Mouse (Mus musculus) liver, embryonic 12.5 days (tissue): ENCODE measurements around the gene Apoe. TPM values are rescaled to one million over a fixed set of nuclear protein-coding genes. Genes with fewer than 3 reads are reported as not detected.

Experiments
- ATAC-seq: fragments of 200-750 bp; cut with Nextera tagmentation; 2 replicates; pipeline ENCODE4 v1.8.0; 2017; ENCODE audit warnings: moderate number of reproducible peaks, mild to moderate bottlenecking, moderate library complexity
- H3K27ac ChIP-seq: fragments of 300-500 bp; sonication (generic); 2 replicates; pipeline ENCODE4 v1.5.1; 2016; ENCODE audit warnings: mild to moderate bottlenecking
- H3K27me3 ChIP-seq: fragments of 300-500 bp; sonication (generic); replicated peaks from 2 replicates; pipeline ENCODE4 v1.6.1; 2016; ENCODE audit warnings: mild to moderate bottlenecking, moderate library complexity
- H3K36me3 ChIP-seq: fragments of 300-500 bp; sonication (generic); 2 replicates; pipeline ENCODE4 v1.6.1; 2016; ENCODE audit warnings: mild to moderate bottlenecking, moderate library complexity
- H3K4me1 ChIP-seq: fragments of 300-500 bp; sonication (generic); 2 replicates; pipeline ENCODE4 v1.6.1; 2016
- H3K4me2 ChIP-seq: fragments of 300-500 bp; sonication (generic); 2 replicates; pipeline ENCODE4 v1.6.1; 2016; ENCODE audit warnings: mild to moderate bottlenecking, moderate library complexity
- H3K4me3 ChIP-seq: fragments of 300-500 bp; sonication (generic); 2 replicates; pipeline ENCODE4 v1.5.1; 2016; ENCODE audit warnings: mild to moderate bottlenecking, moderate library complexity
- H3K9ac ChIP-seq: fragments of 300-500 bp; sonication (generic); 2 replicates; pipeline ENCODE4 v1.6.1; 2016; ENCODE audit warnings: mild to moderate bottlenecking, moderate library complexity
- H3K9me3 ChIP-seq: fragments of 300-500 bp; sonication (generic); replicated peaks from 2 replicates; pipeline ENCODE4 v1.6.1; 2016; ENCODE audit warnings: mild to moderate bottlenecking, moderate library complexity
- WGBS: fragments of 180-500 bp; shearing (Covaris S2); methylation state at CpG from one replicate; pipeline ENCODE4 v1.1.7; 2016; ENCODE audit not compliant: insufficient replicate concordance; 5-methylcytosine and 5-hydroxymethylcytosine counted together
- polyA plus RNA-seq: library from polyadenylated mRNA; unstranded; fragments of >200 nt; fragmentation: Nextera tagmentation; extraction: Ambion mirVana; gene quantifications from 2 replicates; pipeline ENCODE4 v1.2.1, GENCODE M21; 2016

The Apoe gene
- 1,254 and 1,289 TPM in 2 replicates for polyA plus RNA-seq

DNA sequence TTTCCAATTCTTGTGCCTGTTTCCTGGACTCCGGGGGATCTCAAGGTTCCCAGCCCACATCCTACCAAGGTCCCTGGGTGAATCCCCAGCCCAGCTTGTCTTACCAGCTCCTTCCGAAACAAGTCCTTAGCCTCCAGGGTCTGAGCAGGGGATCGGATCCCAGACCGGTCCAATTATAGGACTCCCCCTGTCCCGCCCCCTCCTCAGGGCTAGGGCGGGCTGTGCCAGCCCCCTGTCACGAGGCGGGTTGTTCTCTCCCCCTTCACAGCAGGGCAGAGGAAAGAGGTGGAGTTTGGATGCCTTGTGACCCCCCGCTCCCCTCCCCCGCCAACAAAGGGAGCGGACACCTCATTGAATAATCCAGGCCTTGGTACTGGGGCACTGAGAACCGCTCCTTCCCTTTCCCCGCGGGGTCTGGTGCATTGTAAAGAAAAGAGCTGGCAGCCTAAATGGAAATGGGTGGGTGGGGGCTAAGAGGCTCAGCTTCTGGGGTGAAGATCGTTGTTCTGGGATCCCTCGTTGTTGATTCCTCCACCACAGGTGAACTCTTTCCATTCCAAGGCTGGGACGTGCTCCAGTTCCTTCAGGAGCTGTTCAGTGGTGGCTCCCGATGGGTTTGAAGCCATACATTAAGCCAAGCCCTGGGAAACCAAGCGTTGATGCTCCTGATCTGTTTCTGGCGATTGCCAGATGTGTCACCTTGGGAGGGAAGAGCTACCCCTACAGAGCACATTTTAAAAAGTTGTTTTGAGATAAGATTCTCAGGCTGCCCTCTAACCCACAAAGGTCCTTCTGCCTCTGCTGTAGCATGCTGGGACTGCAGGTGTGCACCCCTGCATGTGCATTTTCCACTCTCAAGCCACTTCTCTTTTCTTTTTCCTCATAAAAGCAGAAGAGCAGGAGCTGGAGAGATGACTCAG lies at the start of gene Apoe:
Gene Apoe, minus strand, starts transcription at position 282 of the 920 bp plus-strand sequence.
- Histone ChIP-seq H3K9ac (peak within 1 kb of the TSS; percentile 65), H3K27ac (peak within 1 kb of the TSS; percentile 89), H3K4me2 (peak within 1 kb of the TSS; percentile 66), H3K4me1 (peaks cover 91% of the 10 kb centered on the region), H3K27me3 (0 out of 2 replicates have a peak, but pooled peaks cover 11% of the 10 kb centered on the region), H3K9me3 (no peaks in the 10 kb centered on the region), H3K36me3 (peaks cover 54% of the 10 kb centered on the region), H3K4me3 (peak within 1 kb of the TSS; percentile 53)
- ATAC-seq = peak; percentile 52
- WGBS = 3% methylated on average over 20 of the region's 20 CpGs

DNA sequence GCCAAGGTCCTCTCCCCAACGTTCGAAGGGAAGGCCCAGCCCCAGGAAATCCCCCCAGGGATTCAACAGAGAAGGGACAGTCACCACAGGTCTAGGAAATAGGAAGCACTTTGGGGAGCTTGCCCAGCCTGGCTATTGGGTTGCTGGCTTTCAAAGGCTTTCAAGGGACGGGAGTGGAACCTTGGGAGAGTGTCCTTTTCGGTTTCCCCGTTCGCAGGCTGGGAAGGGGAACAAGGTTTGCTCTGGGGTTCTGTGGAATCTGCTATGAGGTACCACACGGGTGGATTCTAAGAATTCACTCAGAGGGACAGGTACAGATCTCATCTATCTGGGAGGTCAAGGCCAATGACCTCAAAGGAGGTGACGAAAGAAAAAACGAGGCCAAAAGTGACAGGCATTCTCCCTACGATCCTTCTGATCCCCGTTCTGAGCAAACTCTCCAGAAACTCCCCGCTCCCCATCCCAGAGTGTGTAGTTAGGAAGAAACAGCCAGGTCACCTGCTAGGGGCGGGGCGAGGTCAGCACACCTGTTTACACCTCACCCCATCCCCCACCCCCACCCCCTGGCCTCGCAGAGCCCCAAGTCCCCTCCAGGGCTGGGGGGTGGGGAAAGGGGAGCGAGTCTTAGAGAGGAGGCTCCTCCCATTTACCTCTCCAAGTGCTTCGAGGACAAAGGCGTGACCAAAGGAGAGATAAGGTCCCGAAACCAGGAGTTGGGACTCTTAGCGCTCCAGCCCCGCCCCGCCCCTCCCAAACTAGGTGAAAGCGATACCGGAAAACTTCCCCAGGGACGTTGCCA lies 48.6 kb upstream of the Apoe start:
- H3K4me1 ChIP-seq = peaks cover 81% of the 10 kb centered on the region
- H3K27ac ChIP-seq = peak overlapping the region; percentile 50
- H3K36me3 ChIP-seq = peaks cover 8% of the 10 kb centered on the region
- 5% methylated on average over 25 of the region's 25 CpGs for WGBS
- no peaks in the 10 kb centered on the region; the same call in 1 of the 2 replicates for H3K27me3 ChIP-seq
- peak overlapping the region; percentile 83 for H3K9ac ChIP-seq
- no peak for ATAC-seq
- no peaks in the 10 kb centered on the region for H3K9me3 ChIP-seq
- H3K4me2 ChIP-seq = peak overlapping the region; percentile 98
- peak overlapping the region; percentile 70 for H3K4me3 ChIP-seq

DNA sequence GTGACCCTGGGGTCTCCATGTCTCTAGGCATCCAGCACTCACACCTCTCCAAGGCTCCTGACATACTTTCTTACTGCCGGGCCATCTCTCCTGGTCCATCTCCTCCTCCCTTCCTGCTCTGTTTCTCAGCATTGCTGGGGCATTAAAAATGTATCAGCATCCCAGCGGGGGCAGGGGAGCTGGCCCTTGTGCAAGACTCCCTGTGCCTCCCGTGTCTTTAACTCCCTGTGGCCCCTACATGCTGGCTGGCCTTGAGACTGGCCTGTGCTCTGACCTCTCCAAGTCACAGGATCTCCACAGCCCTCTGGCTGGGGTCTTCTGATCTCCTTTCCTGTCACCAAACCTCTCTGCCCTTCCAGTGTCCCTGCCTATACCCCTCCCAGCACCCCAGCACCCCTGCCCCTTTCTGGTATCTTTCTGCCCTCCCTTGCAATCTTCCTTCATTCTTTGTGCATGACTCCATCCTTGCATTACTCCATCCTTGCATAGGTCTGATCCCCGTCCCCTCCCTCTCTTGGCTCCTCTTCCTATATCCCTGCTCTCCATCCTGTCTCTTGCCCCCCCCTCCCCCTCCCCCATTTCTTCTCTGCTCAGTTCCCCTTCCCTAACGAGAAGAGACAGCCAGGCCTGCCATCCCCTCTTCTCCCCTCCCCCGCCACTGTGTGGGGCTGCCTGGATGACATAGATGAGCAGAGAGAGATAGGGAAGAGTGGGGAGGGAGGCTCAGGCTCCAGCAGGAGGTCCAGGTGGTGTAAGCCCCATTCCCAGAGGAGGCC lies 47.6 kb upstream of the Apoe start:
- peaks cover 91% of the 10 kb centered on the region for H3K4me1 ChIP-seq
- H3K9me3 ChIP-seq = no peaks in the 10 kb centered on the region
- H3K4me2 ChIP-seq = peak overlapping the region; percentile 98
- H3K9ac ChIP-seq = no peak overlapping the region
- no peak for ATAC-seq
- H3K27me3 ChIP-seq = no peaks in the 10 kb centered on the region; the same call in 1 of the 2 replicates
- peaks cover 8% of the 10 kb centered on the region for H3K36me3 ChIP-seq
- H3K27ac ChIP-seq = peak overlapping the region; percentile 41; the same call in 1 of the 2 replicates
- 0 out of 2 replicates have a peak overlapping the region, but pooled peaks have one; percentile 6 for H3K4me3 ChIP-seq
- 42% methylated on average over 6 of the region's 6 CpGs for WGBS

DNA sequence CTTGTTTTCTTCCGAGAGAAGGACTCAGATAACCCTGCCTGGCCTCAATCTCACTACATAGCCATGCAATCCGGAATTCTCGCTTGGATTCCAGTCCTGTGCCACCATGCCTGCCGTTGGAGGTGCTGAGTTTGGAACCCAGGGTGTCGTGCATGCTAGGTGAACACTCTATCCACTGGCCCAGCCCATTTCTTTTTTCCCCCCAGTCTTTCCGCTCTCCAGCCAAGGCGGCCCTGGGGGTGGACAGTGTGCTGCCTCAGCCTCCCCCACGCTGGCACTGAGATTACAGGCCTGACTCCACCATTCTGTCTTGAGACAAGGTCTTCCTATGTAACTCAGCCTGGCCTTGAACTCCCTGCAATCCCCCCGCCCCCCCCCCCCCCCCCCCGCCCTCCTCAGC lies 47.0 kb upstream of the Apoe start:
- no peak overlapping the region for H3K4me3 ChIP-seq
- no peaks in the 10 kb centered on the region for H3K9me3 ChIP-seq
- peaks cover 8% of the 10 kb centered on the region for H3K36me3 ChIP-seq
- ATAC-seq = no peak
- no peaks in the 10 kb centered on the region; the same call in 1 of the 2 replicates for H3K27me3 ChIP-seq
- no peak overlapping the region for H3K9ac ChIP-seq
- 76% methylated on average over 8 of the region's 10 CpGs for WGBS
- H3K4me1 ChIP-seq = peaks cover 94% of the 10 kb centered on the region
- no peak overlapping the region for H3K4me2 ChIP-seq
- no peak overlapping the region for H3K27ac ChIP-seq

DNA sequence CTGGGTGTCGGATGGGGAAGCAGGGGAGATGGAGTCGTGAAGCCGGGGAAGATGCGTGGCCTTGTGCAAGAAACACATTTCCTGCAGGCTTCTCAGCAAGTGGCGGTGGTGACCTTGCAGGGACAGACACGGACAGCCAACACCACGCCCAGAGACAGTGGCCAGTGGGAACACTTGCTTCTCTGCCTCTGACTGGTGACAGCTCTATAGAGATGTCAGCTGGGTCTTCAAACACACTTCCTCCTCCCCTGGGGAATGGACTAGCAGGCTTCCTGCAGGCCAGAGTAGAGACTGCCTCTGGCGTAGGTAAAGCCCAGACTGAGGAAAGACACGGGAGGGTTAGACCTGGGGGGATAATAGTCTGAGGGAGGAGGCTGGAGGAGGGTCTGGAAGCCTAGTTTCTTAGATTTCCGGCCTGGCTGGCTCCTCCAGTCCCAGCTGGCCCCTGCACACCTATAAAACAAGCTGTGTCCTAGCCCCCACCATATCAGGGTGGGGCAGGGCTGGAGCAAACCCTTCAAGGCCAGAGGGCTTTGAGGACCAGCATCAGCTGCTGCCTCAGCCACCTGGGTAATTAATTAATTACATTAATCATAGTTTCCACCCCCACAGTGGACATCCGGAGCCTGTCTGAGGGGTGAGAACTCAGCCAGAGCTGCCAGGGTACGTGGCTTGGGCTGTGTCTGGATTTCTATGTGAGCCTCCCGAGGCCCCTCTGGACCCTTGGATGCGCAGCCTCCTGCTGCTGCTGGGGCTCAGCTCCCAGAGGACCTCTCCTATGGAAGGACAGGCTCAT lies 45.8 kb upstream of the Apoe start:
- H3K9me3 ChIP-seq = no peaks in the 10 kb centered on the region
- H3K27me3 ChIP-seq = no peaks in the 10 kb centered on the region; the same call in 1 of the 2 replicates
- WGBS = 54% methylated on average over 14 of the region's 14 CpGs
- ATAC-seq = no peak
- H3K4me1 ChIP-seq = peaks cover 87% of the 10 kb centered on the region
- peak overlapping the region; percentile 9; the same call in 1 of the 2 replicates for H3K4me2 ChIP-seq
- peak overlapping the region; percentile 57 for H3K27ac ChIP-seq
- no peak overlapping the region for H3K4me3 ChIP-seq
- peaks cover 17% of the 10 kb centered on the region for H3K36me3 ChIP-seq
- H3K9ac ChIP-seq = no peak overlapping the region

DNA sequence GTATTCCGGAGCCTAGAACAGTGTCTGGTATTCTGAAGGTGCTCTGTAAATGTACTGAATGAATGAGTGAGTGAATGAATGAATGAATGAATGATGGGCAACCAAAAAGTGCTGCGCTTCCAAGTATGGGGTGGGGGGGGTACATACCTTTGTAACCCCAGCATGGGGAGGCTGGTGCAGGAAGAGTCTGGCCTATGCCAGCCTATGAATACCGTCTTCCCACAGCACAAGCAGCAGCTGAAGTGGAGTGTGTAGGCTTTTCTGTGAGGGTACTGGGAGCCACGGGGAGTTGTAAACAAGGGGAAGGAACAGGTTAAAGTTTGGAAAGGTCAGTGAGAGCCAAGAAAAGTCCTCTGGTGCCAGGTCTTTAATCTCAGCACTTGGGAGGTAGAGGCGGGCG lies 44.8 kb upstream of the Apoe start:
- Histone ChIP-seq H3K4me1 (peaks cover 77% of the 10 kb centered on the region), H3K4me3 (no peak overlapping the region), H3K4me2 (no peak overlapping the region), H3K9me3 (no peaks in the 10 kb centered on the region), H3K27ac (no peak overlapping the region; the same call in 1 of the 2 replicates), H3K9ac (no peak overlapping the region), H3K36me3 (peaks cover 17% of the 10 kb centered on the region), H3K27me3 (no peaks in the 10 kb centered on the region; the same call in 1 of the 2 replicates)
- ATAC-seq = no peak
- 76% methylated on average over 6 of the region's 6 CpGs for WGBS

DNA sequence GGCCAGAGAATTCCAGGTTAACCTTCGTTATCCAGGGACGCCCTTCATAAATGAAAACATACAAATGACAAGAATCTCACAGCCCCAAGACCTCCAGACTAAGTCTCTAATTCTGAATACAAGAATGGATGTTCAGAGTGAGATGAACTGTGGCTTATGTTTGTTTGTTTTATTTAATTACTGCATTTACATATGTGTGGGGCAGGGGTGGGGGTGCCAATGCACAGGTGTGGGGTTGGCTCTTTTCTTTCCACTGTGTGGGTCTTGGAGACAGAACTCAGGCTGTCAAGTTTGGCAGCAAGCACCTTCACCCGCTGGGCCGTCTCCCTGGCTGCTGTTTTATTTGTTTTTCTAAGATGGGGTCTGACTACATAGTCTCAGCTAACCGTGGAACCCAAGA lies 43.5 kb upstream of the Apoe start:
- 72% methylated on average over 5 of the region's 5 CpGs for WGBS
- no peak overlapping the region for H3K4me2 ChIP-seq
- no peak overlapping the region for H3K4me3 ChIP-seq
- H3K9me3 ChIP-seq = no peaks in the 10 kb centered on the region
- peaks cover 25% of the 10 kb centered on the region for H3K36me3 ChIP-seq
- peak overlapping the region; percentile 8; the same call in 1 of the 2 replicates for H3K27ac ChIP-seq
- H3K4me1 ChIP-seq = peaks cover 72% of the 10 kb centered on the region
- no peaks in the 10 kb centered on the region; the same call in 1 of the 2 replicates for H3K27me3 ChIP-seq
- no peak for ATAC-seq
- H3K9ac ChIP-seq = no peak overlapping the region

DNA sequence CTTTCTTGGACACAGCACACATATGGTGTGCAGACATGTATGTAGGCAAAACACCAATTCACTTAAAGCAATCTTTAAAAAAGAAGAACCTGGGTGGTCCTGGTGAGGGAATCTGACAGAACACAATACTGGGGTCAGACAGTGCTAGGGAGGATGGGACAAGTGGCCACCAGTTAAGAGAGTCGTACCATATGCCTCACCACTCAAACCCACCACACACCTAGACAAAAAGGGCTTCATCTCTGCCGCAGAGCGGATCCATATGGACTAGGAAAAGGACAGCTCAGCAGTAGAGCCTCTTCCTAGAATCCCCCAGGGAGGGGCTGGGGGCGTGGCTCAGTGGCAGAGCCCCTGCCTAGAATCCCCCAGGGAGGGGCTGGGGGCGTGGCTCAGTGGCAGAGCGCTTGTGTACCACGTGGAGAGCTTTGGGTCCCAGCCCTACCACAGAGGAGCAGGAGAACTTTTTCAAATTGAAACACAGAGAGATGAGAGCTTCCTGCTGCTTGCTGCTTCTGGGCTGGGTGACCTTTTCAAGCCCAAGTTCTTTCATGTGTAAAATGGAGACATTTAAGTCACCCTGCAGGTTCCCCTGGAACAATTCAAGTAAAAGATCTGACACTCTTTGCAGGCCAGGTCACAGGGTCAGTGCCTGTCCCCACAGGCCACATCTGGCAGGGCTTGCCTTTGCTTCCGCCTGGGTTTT lies 42.5 kb upstream of the Apoe start:
- Histone ChIP-seq H3K27ac (peak overlapping the region; percentile 61), H3K4me3 (no peak overlapping the region), H3K36me3 (peaks cover 33% of the 10 kb centered on the region), H3K4me2 (peak overlapping the region; percentile 16; the same call in 1 of the 2 replicates), H3K4me1 (peaks cover 72% of the 10 kb centered on the region), H3K9ac (0 out of 2 replicates have a peak overlapping the region, but pooled peaks have one; percentile 15), H3K9me3 (no peaks in the 10 kb centered on the region), H3K27me3 (no peaks in the 10 kb centered on the region; the same call in 1 of the 2 replicates)
- WGBS = 26% methylated on average over 8 of the region's 8 CpGs
- peak; percentile 25; the same call in 1 of the 2 replicates for ATAC-seq

DNA sequence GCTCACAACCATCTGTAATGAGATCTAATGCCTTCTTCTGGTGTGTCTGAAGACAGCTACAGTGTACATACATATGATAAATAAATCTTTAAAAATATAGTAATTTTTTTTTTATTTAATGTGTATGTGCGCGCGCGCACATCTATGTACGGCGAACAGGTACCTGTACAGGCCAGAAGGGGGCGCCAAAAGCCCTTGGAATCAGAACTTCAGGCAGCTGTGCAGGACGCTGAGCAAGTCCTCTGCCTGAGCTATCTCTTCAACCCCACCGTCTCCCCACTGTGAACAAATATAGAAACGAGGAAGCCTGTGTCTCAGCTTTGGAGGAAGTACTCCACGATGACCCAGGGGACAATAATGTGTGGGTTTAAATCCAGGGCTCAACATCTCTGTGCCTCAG lies 41.3 kb upstream of the Apoe start:
- H3K27me3 ChIP-seq = no peaks in the 10 kb centered on the region
- WGBS = 68% methylated on average over 11 of the region's 11 CpGs
- H3K9ac ChIP-seq = no peak overlapping the region
- H3K27ac ChIP-seq = no peak overlapping the region
- no peak for ATAC-seq
- H3K9me3 ChIP-seq = no peaks in the 10 kb centered on the region
- H3K4me2 ChIP-seq = no peak overlapping the region
- peaks cover 72% of the 10 kb centered on the region for H3K4me1 ChIP-seq
- no peak overlapping the region for H3K4me3 ChIP-seq
- H3K36me3 ChIP-seq = peaks cover 39% of the 10 kb centered on the region

DNA sequence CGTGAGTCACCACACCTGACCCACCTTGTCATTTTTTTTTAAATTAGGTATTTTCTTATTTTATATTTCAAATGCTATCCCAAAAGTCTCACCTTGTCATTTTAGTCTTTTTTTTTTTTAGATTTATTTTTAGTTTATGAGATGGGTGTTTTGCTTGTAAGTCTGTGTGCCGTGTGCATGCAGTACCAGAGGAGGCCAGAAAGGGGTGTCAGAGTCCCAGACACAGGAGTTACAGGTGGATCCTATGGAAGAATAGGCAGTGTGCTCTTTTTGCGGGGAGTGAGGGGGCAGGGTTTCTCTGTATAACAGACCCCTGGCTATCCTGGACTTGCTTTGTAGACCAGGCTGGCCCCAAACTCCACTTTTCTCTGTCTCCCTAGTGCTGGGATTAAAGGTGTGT lies 39.8 kb upstream of the Apoe start:
- Histone ChIP-seq H3K4me3 (no peak overlapping the region), H3K27me3 (no peaks in the 10 kb centered on the region), H3K9me3 (no peaks in the 10 kb centered on the region), H3K4me2 (no peak overlapping the region), H3K36me3 (peaks cover 48% of the 10 kb centered on the region), H3K9ac (no peak overlapping the region), H3K27ac (no peak overlapping the region), H3K4me1 (peaks cover 66% of the 10 kb centered on the region)
- WGBS = 83% methylated on average over 3 of the region's 3 CpGs
- no peak for ATAC-seq
